Mouse (Mus musculus) adrenal gland (tissue): Measurements from ENCODE around the gene 2900011O08Rik.

Experiments
- intact Hi-C: fragments of 180-260 bp; cut with DNase I; formaldehyde crosslinking; loops from one replicate; pipeline ENCODE4 v1.15.1; 2025
- microRNA-seq, 2 experiments: library from miRNA; unstranded; fragments of <30 nt; microRNA quantifications; one replicate each; pipeline ENCODE4; 2019

The 2900011O08Rik gene

GRCm38 (mm10) chr16:14130796-14131195 is 144.4 kb downstream of the 2900011O08Rik start:
- intact Hi-C loops, result no loop called here

GRCm38 (mm10) chr16:14131376-14131775 is 145.0 kb downstream of the 2900011O08Rik start:
- intact Hi-C loops, result no loop called here

- intact Hi-C loops, result no loop called here
Observed at GRCm38 (mm10) chr16:14131838-14132237, 145.4 kb downstream of the 2900011O08Rik start.

DNA sequence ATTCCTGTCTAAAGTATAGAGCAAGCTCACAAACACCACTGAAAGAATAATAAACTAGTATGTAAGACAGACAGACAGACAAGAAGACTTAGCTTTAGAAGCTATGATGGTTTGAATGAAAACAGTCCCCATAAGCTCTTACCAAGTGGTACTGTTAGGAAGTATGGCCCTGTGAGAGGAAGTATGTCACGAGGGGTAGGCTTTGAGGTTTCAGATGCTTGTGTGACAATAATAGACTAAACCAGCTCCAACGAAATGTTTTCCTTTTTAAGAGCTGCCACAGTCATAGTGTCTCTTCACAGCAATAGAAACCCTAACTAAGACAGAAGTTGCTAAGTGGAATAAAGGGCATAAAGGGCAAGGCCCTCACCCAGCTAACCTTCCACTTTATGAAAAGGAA is 148.6 kb downstream of the 2900011O08Rik start:
- intact Hi-C loops, result no loop called here

DNA sequence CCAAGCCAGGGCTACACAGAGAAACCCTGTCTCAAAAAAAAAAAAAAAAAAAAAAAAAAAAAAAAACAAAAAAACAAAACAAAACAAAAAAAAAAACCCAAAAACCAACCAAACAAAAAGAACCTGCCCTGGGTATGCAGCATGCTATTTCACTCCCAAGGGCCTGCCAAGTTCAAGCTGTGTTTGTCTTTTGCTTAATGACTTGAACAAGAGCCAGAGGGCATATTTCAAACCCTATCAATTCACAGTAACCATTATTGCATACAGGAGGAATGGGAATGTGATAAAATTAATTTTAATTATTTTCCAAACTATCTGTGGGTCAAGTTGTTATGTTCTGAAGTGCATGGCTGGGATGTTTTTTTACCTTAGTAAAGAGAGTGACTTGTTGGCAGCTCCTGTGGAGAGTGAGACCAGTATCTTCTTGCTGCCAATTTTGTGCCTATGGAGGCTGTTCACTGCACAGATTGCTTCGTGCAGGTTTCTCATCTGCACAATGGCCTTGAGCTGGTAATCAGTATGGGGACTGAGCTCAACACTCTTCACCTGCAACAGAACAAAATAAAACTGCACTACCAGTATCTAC is 151.7 kb downstream of the 2900011O08Rik start:
- intact Hi-C loops, result no loop called here

DNA sequence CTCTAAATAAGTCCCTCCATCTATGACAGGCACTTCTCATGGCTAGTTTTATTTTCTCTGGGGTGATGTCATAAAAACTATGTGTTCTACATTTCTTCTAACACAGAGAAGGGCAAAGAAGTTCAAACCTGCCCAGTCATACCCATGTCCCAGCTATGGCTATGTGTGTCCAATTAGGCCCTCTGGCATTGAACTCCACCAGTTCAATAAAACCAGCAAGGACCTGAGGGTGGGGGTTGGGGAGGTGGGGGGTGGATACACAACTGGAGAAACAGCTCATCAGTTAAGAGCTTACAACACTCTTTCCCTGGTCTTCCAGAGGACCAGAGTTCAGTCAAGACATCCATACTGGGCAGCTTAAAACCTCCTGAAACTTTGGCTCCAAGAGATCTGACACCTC is 152.7 kb downstream of the 2900011O08Rik start:
- intact Hi-C loops, result no loop called here

GRCm38 (mm10) chr16:14143298-14143697 is 156.9 kb downstream of the 2900011O08Rik start:
- intact Hi-C loops, result no loop called here

DNA sequence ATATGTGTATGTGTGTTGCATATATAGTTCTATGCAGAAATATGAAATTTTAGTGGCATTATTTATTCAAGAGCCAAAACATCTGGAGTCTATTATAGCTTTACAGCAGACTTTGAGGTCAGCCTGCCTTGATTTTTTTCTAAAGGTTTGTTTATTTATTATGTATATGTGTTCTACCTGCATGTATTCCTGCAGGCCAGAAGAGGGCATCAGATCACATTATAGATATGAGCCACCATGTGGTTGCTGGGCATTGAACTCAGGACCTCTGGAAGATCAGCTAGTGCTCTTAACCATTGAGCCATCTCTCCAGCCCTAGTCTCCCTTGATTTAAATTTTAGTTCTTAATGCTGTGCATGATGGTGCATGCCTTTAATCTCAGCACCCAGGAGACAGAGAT is 161.3 kb downstream of the 2900011O08Rik start:
- intact Hi-C loops, result no loop called here

Small RNAs within 50 kb of the gene (microRNA-seq; reads per million reads assigned to microRNA genes)
- 0 to 0.23 reads per million in 2 experiments for gene Gm27671
